Mouse (Mus musculus) cerebellum, adult 2 months (tissue): ENCODE data around the gene Dync1li2.

ENCODE experiments used
- CTCF ChIP-seq: fragments of 200-500 bp; IDR thresholded peaks from 2 replicates; pipeline ENCODE4 v1.5.1; 2011; ENCODE audit warnings: low read depth, mild to moderate bottlenecking, control low read depth, low read length, moderate library complexity, borderline replicate concordance; ENCODE audit not compliant: insufficient read depth
- POLR2A ChIP-seq: fragments of 200-500 bp; IDR thresholded peaks from 2 replicates; pipeline ENCODE4 v1.6.1; 2011; ENCODE audit warnings: low read length, control low read depth, borderline replicate concordance; ENCODE audit not compliant: insufficient read depth

DNA sequence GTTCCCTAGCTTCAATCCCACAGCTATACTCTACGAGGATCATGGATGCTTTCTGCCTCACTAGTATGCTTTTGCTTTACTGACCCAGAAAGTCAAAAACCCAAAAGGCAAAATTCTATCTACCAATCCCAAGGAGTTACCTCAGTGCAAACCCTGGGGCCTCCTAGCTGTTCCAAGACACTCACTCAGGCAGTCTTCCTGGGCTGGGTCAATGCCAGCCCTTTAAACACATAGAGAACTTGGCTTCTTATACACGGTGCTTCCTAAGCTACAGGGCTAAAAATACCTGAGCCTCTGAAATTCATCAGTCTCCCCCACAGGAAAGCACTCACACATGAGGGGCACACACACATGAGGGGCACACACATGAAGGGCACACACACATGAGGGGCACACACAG lies 59.6 kb downstream of the Dync1li2 start:
- TF ChIP-seq POLR2A (no peak), CTCF (no peak)
